Mouse (Mus musculus) inflammation-experienced regulatory T-cells, adult 16 weeks (primary cell): Measurements from ENCODE around the gene Tkt. TPM values are rescaled to one million over a fixed set of nuclear protein-coding genes. Genes with fewer than 3 reads are reported as not detected.

ENCODE experiments used
- polyA plus RNA-seq: library from polyadenylated mRNA; unstranded; fragments of 100-300 nt; shearing (Covaris generic); gene quantifications from one replicate; pipeline ENCODE4 v1.2.1, GENCODE M21; 2017

Tkt gene
- 243 TPM for polyA plus RNA-seq

DNA sequence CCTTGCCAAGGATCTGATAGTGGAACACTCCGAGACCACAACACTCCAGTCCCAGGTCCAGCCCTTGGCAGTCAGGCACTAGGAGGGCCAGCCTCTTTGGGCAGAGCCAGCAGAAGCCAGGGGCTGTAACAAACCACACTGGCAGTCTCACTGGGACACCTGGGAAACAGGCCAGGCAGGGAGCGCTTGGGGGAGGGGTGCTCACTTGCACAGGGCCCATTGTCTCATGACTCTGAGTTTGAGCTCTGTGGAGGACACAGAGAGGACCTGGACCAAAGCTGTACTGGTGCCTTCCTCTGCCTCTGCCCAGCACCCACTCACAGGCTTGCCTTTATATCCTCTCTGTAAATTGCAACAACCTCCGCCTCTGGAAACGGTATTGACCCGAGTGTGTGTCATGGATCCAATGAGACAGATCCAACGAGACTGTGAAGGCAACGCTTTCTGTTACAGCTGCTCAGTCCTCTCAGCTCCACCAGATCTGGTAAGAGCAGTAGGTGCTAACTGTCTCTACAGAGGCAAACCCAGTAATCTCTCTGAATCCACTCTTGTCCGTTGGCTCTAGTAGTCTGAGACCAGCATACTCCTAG lies at the start of gene Tkt:
Tkt (plus strand) TSS at position 229 of the 590 bp plus-strand sequence.

Other genes starting within 250 kb of the Tkt start
- 85.3 TPM for gene Dcp1a, start 68.8 kb upstream of the Tkt start, polyA plus RNA-seq
- gene Cacna1d, start 56.9 kb upstream of the Tkt start, polyA plus RNA-seq, result 4.0 TPM
- 92.2 TPM for gene Prkcd, start 77.9 kb downstream of the Tkt start, polyA plus RNA-seq
- gene Rft1, start 106.0 kb downstream of the Tkt start, polyA plus RNA-seq, result 15.9 TPM
- 15.9 TPM for gene Sfmbt1, start 166.5 kb downstream of the Tkt start, polyA plus RNA-seq